In the genomic region with DNA sequence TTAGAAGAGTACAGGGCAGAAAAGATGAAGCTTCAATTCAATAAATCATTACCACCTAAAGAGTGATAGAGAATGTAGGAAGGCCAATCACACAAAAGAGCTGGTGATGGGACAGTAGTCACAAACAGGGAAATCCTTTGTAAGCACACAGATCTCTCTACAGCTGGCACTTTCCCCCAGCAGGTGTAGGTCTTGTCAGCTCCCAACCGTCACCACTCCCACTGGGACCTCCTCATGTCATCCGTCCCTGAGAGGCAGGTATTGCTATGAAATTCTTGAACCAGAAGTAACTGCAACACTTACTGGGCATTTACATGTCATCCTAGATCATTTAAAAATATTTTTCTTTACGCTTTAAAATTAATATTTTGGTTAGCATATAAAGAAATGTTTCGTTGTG, we compare ENCODE assay signal across 25 mouse cellular contexts. TPM values are rescaled to one million over a fixed set of nuclear protein-coding genes. Genes with fewer than 3 reads are reported as not detected.
DNase-seq lines count a peak whose midpoint lies in the region; ATAC-seq and TF ChIP-seq lines count a peak whose summit lies in the region.
"Had no signal": no experiment of that assay in that cellular context is flagged by ENCODE, and none has a peak within 500 bp of the region (broad histone marks: within the 10 kb centered on the region; RNA-seq: fewer than 3 reads in every experiment).

No protein-coding gene starts in this region.

- H3K9ac ChIP-seq in midbrain, embryonic 11.5 days (ENCODE audit: low read length): no peak overlapping the region
- no peak overlapping the region for H3K9ac ChIP-seq in midbrain, embryonic 16.5 days (ENCODE audit: low read depth, low read length)
- H3K9ac ChIP-seq: embryonic facial prominence, embryonic 12.5 days; embryonic facial prominence, embryonic 15.5 days; forebrain, embryonic 12.5 days; forebrain, embryonic 15.5 days; hindbrain, embryonic 13.5 days had no signal

- H3K36me3 ChIP-seq in midbrain, embryonic 11.5 days (ENCODE audit: control insufficient read depth, insufficient read depth, low read length): no peaks in the 10 kb centered on the region
- no peaks in the 10 kb centered on the region for H3K36me3 ChIP-seq in midbrain, embryonic 16.5 days (ENCODE audit: control insufficient read depth, insufficient read depth, low read length)
- H3K36me3 ChIP-seq in thymus, adult 2 months (ENCODE audit: control insufficient read depth, insufficient read depth, low read length): no peaks in the 10 kb centered on the region
- no peaks in the 10 kb centered on the region for H3K36me3 ChIP-seq in forebrain, embryonic 10.5 days (replicated peaks)
- H3K36me3 ChIP-seq: embryonic facial prominence, embryonic 12.5 days; embryonic facial prominence, embryonic 15.5 days; forebrain, embryonic 12.5 days; forebrain, embryonic 15.5 days; hindbrain, embryonic 10.5 days; hindbrain, embryonic 13.5 days had no signal

- TF ChIP-seq CTCF in thymus, adult 2 months (IDR thresholded peaks at IDR 0.05; ENCODE audit: borderline replicate concordance, control insufficient read depth, extremely low read depth, insufficient read depth, low read length, poor library complexity): no peak

- peaks cover 10% of the 10 kb centered on the region for H3K4me1 ChIP-seq in midbrain, embryonic 11.5 days (ENCODE audit: control insufficient read depth, insufficient read depth, low read length)
- H3K4me1 ChIP-seq in midbrain, embryonic 16.5 days (ENCODE audit: control insufficient read depth, insufficient read depth, low read length): peaks cover 3% of the 10 kb centered on the region; the same call in 1 of the 2 replicates
- H3K4me1 ChIP-seq in thymus, adult 2 months (replicated peaks; ENCODE audit: control insufficient read depth, insufficient read depth, low read length): no peaks in the 10 kb centered on the region
- H3K4me1 ChIP-seq in forebrain, embryonic 10.5 days: peaks cover 23% of the 10 kb centered on the region

- 87% methylated on average over 4 of the region's 4 CpGs for WGBS in midbrain, embryonic 11.5 days
- WGBS in midbrain, embryonic 16.5 days: 79% methylated on average over 4 of the region's 4 CpGs
- 91% methylated on average over 4 of the region's 4 CpGs for WGBS in thymus, adult 2 months
- WGBS in forebrain, embryonic 10.5 days: 86% methylated on average over 4 of the region's 4 CpGs

- H3K27me3 ChIP-seq in midbrain, embryonic 11.5 days (ENCODE audit: control insufficient read depth, insufficient read depth, low read length): no peaks in the 10 kb centered on the region
- H3K27me3 ChIP-seq in midbrain, embryonic 16.5 days (ENCODE audit: control insufficient read depth, insufficient read depth, low read depth, low read length): no peaks in the 10 kb centered on the region
- H3K27me3 ChIP-seq in thymus, adult 2 months (ENCODE audit: control insufficient read depth, insufficient read depth, low read length): no peaks in the 10 kb centered on the region
- H3K27me3 ChIP-seq in forebrain, embryonic 10.5 days (ENCODE audit: poor library complexity, severe bottlenecking): no peaks in the 10 kb centered on the region
- H3K27me3 ChIP-seq: embryonic facial prominence, embryonic 12.5 days; embryonic facial prominence, embryonic 15.5 days; forebrain, embryonic 12.5 days; forebrain, embryonic 15.5 days; hindbrain, embryonic 13.5 days had no signal

- no peak for TF ChIP-seq POLR2A in thymus, adult 2 months (IDR thresholded peaks at IDR 0.05; ENCODE audit: control insufficient read depth, extremely low read depth, insufficient read depth, low read length, poor library complexity)

- no peak overlapping the region for H3K4me2 ChIP-seq in midbrain, embryonic 11.5 days
- no peak overlapping the region for H3K4me2 ChIP-seq in midbrain, embryonic 16.5 days (ENCODE audit: low read length)
- H3K4me2 ChIP-seq: embryonic facial prominence, embryonic 12.5 days; embryonic facial prominence, embryonic 15.5 days; forebrain, embryonic 12.5 days; forebrain, embryonic 15.5 days; heart, embryonic 11.5 days; hindbrain, embryonic 13.5 days had no signal

- no peaks in the 10 kb centered on the region for H3K9me3 ChIP-seq in midbrain, embryonic 11.5 days (ENCODE audit: control insufficient read depth, low read length)
- H3K9me3 ChIP-seq in midbrain, embryonic 16.5 days (replicated peaks; ENCODE audit: control insufficient read depth, low read length, poor library complexity, severe bottlenecking): no peaks in the 10 kb centered on the region
- H3K9me3 ChIP-seq in forebrain, embryonic 10.5 days: no peaks in the 10 kb centered on the region
- H3K9me3 ChIP-seq: embryonic facial prominence, embryonic 12.5 days; embryonic facial prominence, embryonic 15.5 days; forebrain, embryonic 12.5 days; forebrain, embryonic 15.5 days; hindbrain, embryonic 10.5 days; hindbrain, embryonic 13.5 days had no signal

- H3K4me3 ChIP-seq in midbrain, embryonic 11.5 days (ENCODE audit: low read depth, low read length): no peak overlapping the region
- H3K4me3 ChIP-seq in midbrain, embryonic 16.5 days (ENCODE audit: low read depth, low read length): no peak overlapping the region
- H3K4me3 ChIP-seq in thymus, adult 2 months (ENCODE audit: control insufficient read depth, insufficient read depth, low read length): no peak overlapping the region
- no peak overlapping the region for H3K4me3 ChIP-seq in forebrain, embryonic 10.5 days
- H3K4me3 ChIP-seq: embryonic facial prominence, embryonic 12.5 days; embryonic facial prominence, embryonic 15.5 days; forebrain, embryonic 12.5 days; forebrain, embryonic 15.5 days; hindbrain, embryonic 10.5 days; hindbrain, embryonic 13.5 days had no signal

- no peak for ATAC-seq in midbrain, embryonic 11.5 days (ENCODE audit: low FRiP score)
- ATAC-seq in midbrain, embryonic 16.5 days: no peak
- ATAC-seq in frontal cortex, adult (ENCODE audit: low TSS enrichment): no peak
- ATAC-seq: CD4-positive, CD25-positive, alpha-beta regulatory T cell, adult 4 months; forebrain, embryonic 15.5 days; hindbrain, embryonic 16.5 days had no signal

- H3K27ac ChIP-seq in midbrain, embryonic 11.5 days (ENCODE audit: low read depth, low read length): no peak overlapping the region
- H3K27ac ChIP-seq in midbrain, embryonic 16.5 days (ENCODE audit: low read length): no peak overlapping the region
- H3K27ac ChIP-seq in thymus, adult 2 months (ENCODE audit: control insufficient read depth, insufficient read depth, low read length): no peak overlapping the region
- no peak overlapping the region for H3K27ac ChIP-seq in forebrain, embryonic 10.5 days
- H3K27ac ChIP-seq: embryonic facial prominence, embryonic 12.5 days; embryonic facial prominence, embryonic 15.5 days; forebrain, embryonic 12.5 days; forebrain, embryonic 15.5 days; hindbrain, embryonic 10.5 days; hindbrain, embryonic 13.5 days had no signal

- DNase-seq in midbrain, embryonic 11.5 days (ENCODE audit: low spot score, missing footprints): peak; percentile 23
- DNase-seq in thymus, adult 2 months: peak; percentile 31
- DNase-seq in thymus, postnatal 0 days (ENCODE audit: low spot score): no peak
- peak; percentile 28 to 47 for DNase-seq in CD8-positive naive resting alpha-beta T cell, adult 2 months (ENCODE audit: low read depth in 2 of 2, low spot score in 2 of 2)
- DNase-seq in thymus, postnatal 36 days: peak; percentile 35 to 48
- no peak for DNase-seq in forebrain, embryonic 10.5 days (ENCODE audit: extremely low spot score, low spot score)
- DNase-seq: adrenal gland, postnatal 10 days; adrenal gland, postnatal 36 days; cerebellum, adult 18-20 months; cerebellum, adult 9-11 months; cerebellum, postnatal 25 days; gastrocnemius, postnatal 10 days; gastrocnemius, postnatal 36 days; heart, postnatal 36 days had no signal

RNA-seq across cellular contexts. Expression of gene Ripor2, which starts 12.9 kb away (rescaled TPM):
- polyA plus RNA-seq in midbrain, embryonic 11.5 days (2014; fragmentation: Nextera tagmentation; extraction: Ambion mirVana): 9.2 and 11.1 TPM in 2 replicates
- 31.8 and 33.8 TPM in 2 replicates for polyA plus RNA-seq in midbrain, embryonic 16.5 days (2015; fragmentation: Nextera tagmentation; extraction: Ambion mirVana)
- polyA plus RNA-seq in thymus, adult 2 months (2012; rRNA removed): 34.3 and 36.5 TPM in 2 replicates
- 16.3 and 18.6 TPM in 2 replicates for polyA plus RNA-seq in thymus, postnatal 0 days (2015; fragmentation: Nextera tagmentation; extraction: Ambion mirVana)
- polyA plus RNA-seq in forebrain, embryonic 10.5 days (2016; fragmentation: Nextera tagmentation; extraction: Ambion mirVana): 1.5 and 2.2 TPM in 2 replicates

Comparison
In these comparisons a context has a peak if more than half of its experiments do, and no peak if none do; other contexts are left out.
1. DNase-seq: peak in midbrain, embryonic 11.5 days (single experiment), thymus, adult 2 months (single experiment), CD8-positive naive resting alpha-beta T cell, adult 2 months (2 of 2) and thymus, postnatal 36 days (2 of 2); none in thymus, postnatal 0 days (single experiment) and forebrain, embryonic 10.5 days (single experiment).